ENCODE assay signal across 12 mouse cellular contexts in the genomic region with DNA sequence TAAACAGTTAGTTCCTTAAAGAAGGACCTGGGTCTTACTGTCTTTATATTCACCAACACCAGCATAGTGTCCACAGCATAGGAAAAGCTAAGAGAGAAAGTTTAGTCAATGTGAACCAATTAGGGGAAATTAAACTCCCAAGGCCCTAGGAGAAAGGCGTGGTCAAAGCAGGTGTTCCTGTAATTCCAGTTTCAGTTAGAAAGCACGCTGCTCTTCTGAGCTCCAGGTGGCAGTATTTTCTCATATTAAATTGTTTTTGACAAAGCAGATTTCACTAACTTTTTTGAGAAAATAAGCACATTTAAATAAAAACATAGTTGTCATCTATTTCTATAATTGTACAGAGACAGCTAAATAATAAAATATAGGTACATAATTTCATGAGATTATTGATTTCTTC. TPM values are rescaled to one million over a fixed set of nuclear protein-coding genes. Genes with fewer than 3 reads are reported as not detected.
DNase-seq lines count a peak whose midpoint lies in the region; ATAC-seq and TF ChIP-seq lines count a peak whose summit lies in the region.
"Had no signal": no experiment of that assay in that cellular context is flagged by ENCODE, and none has a peak within 500 bp of the region (broad histone marks: within the 10 kb centered on the region; RNA-seq: fewer than 3 reads in every experiment).

No protein-coding gene starts in this region.

- H3K9me3 ChIP-seq in kidney, postnatal 0 days (replicated peaks; ENCODE audit: low read length) = no peaks in the 10 kb centered on the region
- H3K9me3 ChIP-seq in midbrain, embryonic 14.5 days (ENCODE audit: control insufficient read depth, low read length) = no peaks in the 10 kb centered on the region
- no peaks in the 10 kb centered on the region for H3K9me3 ChIP-seq in midbrain, embryonic 13.5 days
- H3K9me3 ChIP-seq: G1E; heart, embryonic 10.5 days had no signal

- no peak for ATAC-seq in kidney, postnatal 0 days (replicated peaks; ENCODE audit: low FRiP score, low read depth)
- no peak for ATAC-seq in midbrain, embryonic 14.5 days (ENCODE audit: low FRiP score, low TSS enrichment)
- ATAC-seq in midbrain, embryonic 13.5 days = no peak

- peak; percentile 67 for DNase-seq in kidney, postnatal 0 days (ENCODE audit: low spot score)
- no peak for DNase-seq in kidney, adult 18-20 months
- DNase-seq in midbrain, embryonic 14.5 days = peak; percentile 29
- DNase-seq in adipocyte (ENCODE audit: low spot score) = peak; percentile 10
- DNase-seq in cerebellum, adult 9-11 months = no peak
- no peak for DNase-seq in adrenal gland, postnatal 36 days
- DNase-seq: cerebellum, postnatal 25 days had no signal

- WGBS in kidney, postnatal 0 days = 48% methylated on average over 2 of the region's 2 CpGs
- WGBS in midbrain, embryonic 14.5 days = 64% methylated on average over 2 of the region's 2 CpGs
- WGBS in midbrain, embryonic 13.5 days = 64% methylated on average over 2 of the region's 2 CpGs

- no peak overlapping the region for H3K4me2 ChIP-seq in kidney, postnatal 0 days (ENCODE audit: low read length)
- H3K4me2 ChIP-seq in midbrain, embryonic 14.5 days (ENCODE audit: low read length) = no peak overlapping the region
- H3K4me2 ChIP-seq in midbrain, embryonic 13.5 days (replicated peaks) = no peak overlapping the region

- peak; percentile 65 for TF ChIP-seq CTCF in kidney, postnatal 0 days (IDR thresholded peaks at IDR 0.05; ENCODE audit: low read depth)

- H3K27me3 ChIP-seq in kidney, postnatal 0 days (ENCODE audit: insufficient read depth, low read length) = no peaks in the 10 kb centered on the region
- H3K27me3 ChIP-seq in midbrain, embryonic 14.5 days (ENCODE audit: control insufficient read depth, insufficient read depth, low read length) = no peaks in the 10 kb centered on the region
- H3K27me3 ChIP-seq in midbrain, embryonic 13.5 days = no peaks in the 10 kb centered on the region

- no peak overlapping the region for H3K9ac ChIP-seq in kidney, postnatal 0 days (ENCODE audit: low read depth, low read length)
- no peak overlapping the region for H3K9ac ChIP-seq in midbrain, embryonic 14.5 days (replicated peaks; ENCODE audit: low read length)
- H3K9ac ChIP-seq in midbrain, embryonic 13.5 days (replicated peaks) = no peak overlapping the region

- H3K4me1 ChIP-seq in kidney, postnatal 0 days (replicated peaks; ENCODE audit: insufficient read depth, low read length) = no peaks in the 10 kb centered on the region
- no peaks in the 10 kb centered on the region for H3K4me1 ChIP-seq in midbrain, embryonic 14.5 days (ENCODE audit: control insufficient read depth, insufficient read depth, low read length)
- no peaks in the 10 kb centered on the region for H3K4me1 ChIP-seq in midbrain, embryonic 13.5 days (replicated peaks)
- H3K4me1 ChIP-seq: heart, embryonic 10.5 days had no signal

- H3K27ac ChIP-seq in kidney, postnatal 0 days = no peak overlapping the region
- H3K27ac ChIP-seq in midbrain, embryonic 14.5 days (replicated peaks; ENCODE audit: low read depth, low read length) = no peak overlapping the region
- H3K27ac ChIP-seq in midbrain, embryonic 13.5 days = no peak overlapping the region
- H3K27ac ChIP-seq: heart, embryonic 10.5 days; macrophage had no signal

- no peak overlapping the region for H3K4me3 ChIP-seq in kidney, postnatal 0 days (replicated peaks; ENCODE audit: low read depth, low read length)
- H3K4me3 ChIP-seq in midbrain, embryonic 14.5 days (replicated peaks; ENCODE audit: low read depth, low read length) = no peak overlapping the region
- H3K4me3 ChIP-seq in midbrain, embryonic 13.5 days (replicated peaks) = no peak overlapping the region
- H3K4me3 ChIP-seq: heart, embryonic 10.5 days had no signal

- H3K36me3 ChIP-seq in kidney, postnatal 0 days (ENCODE audit: insufficient read depth, low read length) = no peaks in the 10 kb centered on the region
- no peaks in the 10 kb centered on the region for H3K36me3 ChIP-seq in midbrain, embryonic 14.5 days (ENCODE audit: control insufficient read depth, insufficient read depth, low read length)
- no peaks in the 10 kb centered on the region for H3K36me3 ChIP-seq in midbrain, embryonic 13.5 days
- H3K36me3 ChIP-seq: G1E; heart, embryonic 10.5 days had no signal

RNA-seq across cellular contexts. Expression of gene Ccdc28a, which starts 8.8 kb away (rescaled TPM):
- polyA plus RNA-seq in kidney, postnatal 0 days (2015; fragmentation: Nextera tagmentation; extraction: Ambion mirVana) = 16.5 and 19.3 TPM in 2 replicates
- 7.9 and 8.3 TPM in 2 replicates for polyA plus RNA-seq in midbrain, embryonic 14.5 days (2014; fragmentation: Nextera tagmentation; extraction: Ambion mirVana)
- 8.7 and 8.9 TPM in 2 replicates for polyA plus RNA-seq in midbrain, embryonic 13.5 days (2015; fragmentation: Nextera tagmentation; extraction: Ambion mirVana)
- 10 to 100 TPM in 1 of 2 experiments, 1 to 10 TPM in 1; 9.6 to 11.3 TPM for total RNA-seq in adrenal gland, postnatal 36 days (2021)

RNA-seq across cellular contexts. Expression of gene Ect2l, which starts 32.9 kb away (rescaled TPM):
- polyA plus RNA-seq in kidney, postnatal 0 days (2015; fragmentation: Nextera tagmentation; extraction: Ambion mirVana) = 0.17 and 0.19 TPM in 2 replicates
- 0.25 and 0.73 TPM in 2 replicates for polyA plus RNA-seq in midbrain, embryonic 14.5 days (2014; fragmentation: Nextera tagmentation; extraction: Ambion mirVana)
- polyA plus RNA-seq in midbrain, embryonic 13.5 days (2015; fragmentation: Nextera tagmentation; extraction: Ambion mirVana) = 0.35 and 0.73 TPM in 2 replicates
- total RNA-seq in adrenal gland, postnatal 36 days (2021) = not detected
- total RNA-seq: adrenal gland, adult 18-20 months had no signal
- polyA plus RNA-seq: G1E had no signal

Comparison
In these comparisons a context has a peak if more than half of its experiments do, and no peak if none do; other contexts are left out.
1. DNase-seq: peak in kidney, postnatal 0 days (single experiment), midbrain, embryonic 14.5 days (single experiment) and adipocyte (single experiment); none in kidney, adult 18-20 months (single experiment), cerebellum, adult 9-11 months (single experiment) and adrenal gland, postnatal 36 days (0 of 2).